Mouse (Mus musculus) C2C12 (cell line): ENCODE results near the gene Fgd2.
A peak's percentile ranks its signal among the peaks of the same experiment; 100 is the strongest.

ENCODE experiments used
- CEBPB ChIP-seq: IDR thresholded peaks from one replicate; pipeline ENCODE4 v1.6.1; 2011; ENCODE audit warnings: low read depth, mild to moderate bottlenecking, control low read depth, moderate library complexity
- CTCF ChIP-seq: IDR thresholded peaks from one replicate; pipeline ENCODE4 v1.5.1; 2011; ENCODE audit not compliant: control insufficient read depth, insufficient read depth, insufficient read length
- FOSL1 ChIP-seq: IDR thresholded peaks from one replicate; pipeline ENCODE4 v1.8.0; 2011; ENCODE audit warnings: mild to moderate bottlenecking, low read length; ENCODE audit not compliant: poor library complexity, insufficient read depth, severe bottlenecking
- MAX ChIP-seq: IDR thresholded peaks from one replicate; pipeline ENCODE4 v1.6.1; 2011; ENCODE audit warnings: mild to moderate bottlenecking, control low read depth
- MYOD1 ChIP-seq: IDR thresholded peaks from one replicate; pipeline ENCODE4 v1.6.1; 2011; ENCODE audit warnings: low read depth; ENCODE audit not compliant: control insufficient read depth, insufficient read length
- MYOG ChIP-seq: IDR thresholded peaks from one replicate; pipeline ENCODE4 v1.6.1; 2011; ENCODE audit not compliant: control insufficient read depth, insufficient read length; ENCODE audit errors: extremely low read depth
- USF1 ChIP-seq: IDR thresholded peaks from one replicate; pipeline ENCODE4 v1.6.1; 2011; ENCODE audit warnings: low read depth, mild to moderate bottlenecking, control low read depth, moderate library complexity

DNA sequence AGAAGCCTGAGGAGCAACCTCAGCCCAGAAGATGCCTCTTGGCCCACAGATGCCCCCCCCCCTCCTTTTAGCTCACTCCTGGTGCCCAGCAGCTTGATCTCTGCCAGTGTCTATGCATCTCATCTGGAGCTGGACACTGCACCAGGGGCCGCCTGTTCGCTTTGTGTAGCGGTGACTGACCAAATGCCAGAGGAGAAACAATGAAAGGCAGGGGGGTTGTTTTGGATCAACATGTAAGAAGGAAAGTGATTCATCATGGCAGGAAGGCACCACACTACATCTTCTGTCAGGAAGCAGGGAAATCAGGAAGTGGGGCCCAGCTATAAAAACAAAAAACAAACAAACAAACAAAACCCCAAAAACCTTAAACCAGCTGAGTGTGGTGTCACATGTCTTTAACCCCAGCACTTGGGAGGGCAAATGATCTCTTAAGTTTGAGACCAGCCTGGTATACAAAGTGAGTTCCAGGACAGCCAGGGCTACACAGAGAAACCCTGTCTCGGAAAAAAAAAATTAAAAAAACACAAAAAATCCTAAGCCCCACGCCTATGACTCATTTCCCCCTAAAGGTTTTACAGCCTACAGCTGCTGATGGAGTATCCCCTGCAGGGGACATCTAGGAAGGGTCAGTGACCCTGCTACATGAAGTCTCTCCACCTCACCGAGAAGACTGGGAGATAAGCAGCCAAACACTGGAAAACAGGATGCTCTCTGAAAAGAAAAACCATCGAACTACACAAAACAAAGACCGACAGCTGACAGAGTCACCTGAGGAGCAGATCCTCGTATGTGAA lies 44.8 kb upstream of the Fgd2 start:
- TF ChIP-seq MYOG (no peak), CTCF (no peak), USF1 (no peak), FOSL1 (no peak), CEBPB (no peak), MYOD1 (peak; percentile 66), MAX (peak; percentile 8)
